Mouse (Mus musculus) left cerebral cortex, postnatal 36 days (tissue): ENCODE data around the gene Daxx. TPM values are rescaled to one million over a fixed set of nuclear protein-coding genes. Genes with fewer than 3 reads are reported as not detected.

Experiments used
- DNase-seq, 2 experiments: peaks; one replicate each; pipeline ENCODE4 v3.0.0; 2021 to 2022; ENCODE audit warnings: low spot score in 2 of 2, mixed read lengths in 1 of 2
- intact Hi-C: fragments of 180-260 bp; cut with DNase I; formaldehyde crosslinking; loops from one replicate; pipeline ENCODE4 v1.15.1; 2025
- microRNA-seq: library from miRNA; unstranded; fragments of <30 nt; microRNA quantifications from one replicate; pipeline ENCODE4 v1.2.0, GENCODE M21; 2022
- total RNA-seq, 2 experiments: library from RNA; stranded (reverse); gene quantifications; 2 replicates each; pipeline ENCODE4 v1.2.3; 2021

Gene Daxx
- total RNA-seq, 2 experiments from 2014 or later = 29.9 to 32.9 TPM

DNA sequence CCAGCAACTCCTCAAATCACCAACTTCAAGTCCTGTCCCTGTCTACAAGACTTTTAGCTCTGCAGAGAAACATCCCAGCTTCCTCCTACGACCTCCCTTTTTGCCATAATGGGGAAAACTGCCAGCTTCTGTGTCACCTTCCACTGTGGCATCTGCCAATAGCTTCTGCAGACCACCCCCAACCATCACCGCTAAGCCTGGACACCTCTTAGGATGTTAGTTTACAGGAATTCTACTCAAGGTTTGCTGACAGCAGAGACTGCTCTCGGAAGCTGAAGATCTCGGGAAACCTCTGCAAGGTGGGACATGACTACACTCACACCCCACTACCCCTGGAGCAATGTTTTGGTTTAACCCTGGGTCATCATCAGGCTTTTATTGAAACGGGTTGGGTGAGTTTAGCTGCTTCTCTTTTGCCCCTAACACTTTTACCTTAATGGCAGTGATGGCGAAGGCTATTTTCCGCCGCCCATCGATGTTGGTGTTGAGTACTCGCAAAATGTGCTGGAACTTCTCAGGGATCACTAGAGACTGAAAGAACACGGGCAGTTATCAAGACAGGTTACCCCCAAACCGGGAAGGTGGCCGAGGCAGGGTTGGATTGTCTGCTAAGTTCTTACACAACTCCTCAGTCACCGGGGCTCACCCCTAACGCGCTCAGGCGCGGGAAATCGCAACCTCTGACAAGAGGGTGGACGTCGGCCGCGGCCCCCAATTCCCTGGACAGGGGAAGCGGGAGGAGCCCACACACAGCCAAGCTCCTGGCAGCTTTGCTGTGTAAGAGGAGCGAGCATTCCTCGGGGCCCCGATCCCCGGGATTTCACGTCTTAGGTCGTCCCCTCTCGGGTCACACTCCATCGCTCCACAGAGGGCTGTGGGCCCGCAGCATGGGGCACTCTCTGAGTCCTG, 45.7 kb downstream of the Daxx start:
- no peak for DNase-seq
- intact Hi-C loops = no loop called here

- intact Hi-C loops = loop anchor here (1.0 kb wide), 1 partner anchor 15 kb away; the partner anchor contains the start of genes Pfdn6 and Wdr46
- peak; percentile 93 to 94 for DNase-seq
Observed at GRCm38 (mm10) chr17:33955555-33956214, 46.5 kb downstream of the Daxx start, which contains the start of the genes Vps52 and Rps18. Gene Vps52, plus strand, starts transcription at chr17:33955812. Gene Rps18, minus strand, starts transcription at chr17:33956001.

DNA sequence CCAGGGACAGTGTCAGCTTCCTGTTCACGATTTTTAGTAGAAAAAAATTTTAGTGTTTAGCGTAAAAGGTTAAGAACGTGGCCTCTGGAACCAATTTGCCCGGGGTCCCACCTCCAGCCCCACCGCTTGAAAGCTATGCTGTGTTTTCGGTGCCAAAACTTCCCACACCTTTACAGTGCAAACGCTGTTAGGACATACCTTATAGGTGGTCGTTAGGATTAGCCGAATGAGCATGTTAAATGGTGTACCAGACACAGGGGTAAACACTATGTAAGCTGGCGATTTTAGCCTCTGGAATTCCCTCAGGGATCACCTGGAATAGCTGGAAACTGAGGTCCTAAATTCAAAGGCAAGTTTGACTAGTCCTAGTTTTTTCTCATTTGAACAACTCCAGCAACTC, 47.1 kb downstream of the Daxx start:
- intact Hi-C loops = loop anchor here (1.0 kb wide), 1 partner anchor 16 kb away; the partner anchor contains the start of genes Pfdn6 and Wdr46
- DNase-seq = no peak

- intact Hi-C loops = no loop called here
Observed at GRCm38 (mm10) chr17:33957493-33957892, 48.3 kb downstream of the Daxx start.

DNA sequence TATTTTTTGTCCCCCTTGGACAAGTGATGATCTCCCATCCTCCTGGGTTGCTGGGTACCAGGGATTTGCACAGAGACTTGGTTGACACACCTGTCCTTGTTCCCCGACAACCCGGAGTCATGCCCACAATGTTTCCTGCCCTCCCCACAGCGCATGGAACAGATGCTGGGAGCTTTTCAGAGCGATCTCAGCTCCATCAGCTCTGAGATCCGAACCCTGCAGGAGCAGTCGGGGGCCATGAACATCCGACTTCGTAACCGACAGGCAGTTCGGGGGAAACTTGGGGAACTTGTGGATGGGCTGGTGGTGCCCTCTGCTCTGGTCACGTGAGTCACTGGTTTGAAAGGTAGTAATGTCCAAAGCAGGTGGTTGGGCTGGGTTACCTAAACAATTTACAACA, 49.2 kb downstream of the Daxx start:
- DNase-seq = no peak
- intact Hi-C loops = loop anchor here (1.0 kb wide), 1 partner anchor 63 kb away; no protein-coding TSS in a partner anchor

More at GRCm38 (mm10) chr17:33957493-33957892, 48.3 kb downstream of the Daxx start:
- DNase-seq = no peak

GRCm38 (mm10) chr17:33959135-33959534, 49.9 kb downstream of the Daxx start:
- DNase-seq = no peak
- intact Hi-C loops = no loop called here

GRCm38 (mm10) chr17:33959948-33960347, 50.7 kb downstream of the Daxx start:
- intact Hi-C loops = no loop called here
- no peak for DNase-seq

DNA sequence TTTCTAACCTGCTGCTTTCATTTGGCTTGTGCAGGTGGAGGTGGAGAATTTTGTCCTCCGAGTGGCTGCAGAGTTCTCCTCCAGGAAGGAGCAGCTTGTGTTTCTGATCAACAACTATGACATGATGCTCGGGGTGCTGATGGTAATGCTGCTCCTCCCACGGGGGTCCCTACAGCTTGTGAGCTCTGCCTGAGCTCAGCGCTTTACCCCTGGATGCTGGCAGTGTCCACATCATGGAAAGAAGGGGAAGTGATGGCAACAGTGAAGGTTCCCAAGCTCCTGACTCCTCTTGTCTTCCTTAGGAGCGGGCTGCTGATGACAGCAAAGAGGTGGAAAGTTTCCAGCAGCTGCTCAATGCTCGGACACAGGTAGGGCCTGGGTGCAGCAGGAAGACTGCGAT, 53.7 kb downstream of the Daxx start:
- no peak for DNase-seq
- intact Hi-C loops = no loop called here

Small RNA genes within 50 kb of the gene (microRNA-seq; reads per million reads assigned to microRNA genes)
- gene Gm27740 = not detected

Other genes starting within 250 kb of the Daxx start
- gene Hnrnpm, start 222.6 kb upstream of the Daxx start, total RNA-seq = 100 to 1,000 TPM; 102 to 150 TPM
- 10 to 100 TPM; 90.2 to 97.0 TPM for gene March2, start 190.7 kb upstream of the Daxx start, total RNA-seq
- 100 to 1,000 TPM; 328 to 372 TPM for gene Rab11b, start 148.9 kb upstream of the Daxx start, total RNA-seq
- 1 to 10 TPM; 3.3 to 4.8 TPM for gene Angptl4, start 127.6 kb upstream of the Daxx start, total RNA-seq
- 10 to 100 TPM; 27.0 to 44.8 TPM for gene Kank3, start 98.9 kb upstream of the Daxx start, total RNA-seq
- 100 to 1,000 TPM; 651 to 708 TPM for gene Rps28, start 84.9 kb upstream of the Daxx start, total RNA-seq
- gene Ndufa7, start 84.8 kb upstream of the Daxx start, total RNA-seq = 100 to 1,000 TPM; 212 to 213 TPM
- gene Cd320, start 66.3 kb upstream of the Daxx start, total RNA-seq = 10 to 100 TPM; 24.8 to 27.5 TPM
- gene Gm7029, start 35.6 kb upstream of the Daxx start, total RNA-seq = not detected
- 1 to 10 TPM; 2.4 to 3.1 TPM for gene Kifc1, start 18.8 kb upstream of the Daxx start, total RNA-seq
- under 1 TPM; 0.70 to 0.96 TPM for gene Platr17, start 4.3 kb upstream of the Daxx start, total RNA-seq
- 10 to 100 TPM; 35.0 to 38.3 TPM for gene Tapbp, start 6.5 kb downstream of the Daxx start, total RNA-seq
- gene Zbtb22, start 6.5 kb downstream of the Daxx start, total RNA-seq = 10 to 100 TPM; 29.4 to 40.1 TPM
- 10 to 100 TPM; 46.9 to 71.0 TPM for gene Rgl2, start 20.1 kb downstream of the Daxx start, total RNA-seq
- 10 to 100 TPM; 96.1 to 98.3 TPM for gene Pfdn6, start 30.9 kb downstream of the Daxx start, total RNA-seq
- 10 to 100 TPM; 12.6 to 15.0 TPM for gene Wdr46, start 31.2 kb downstream of the Daxx start, total RNA-seq
- 1 to 10 TPM; 5.5 to 6.7 TPM for gene B3galt4, start 42.1 kb downstream of the Daxx start, total RNA-seq
- 10 to 100 TPM; 84.5 to 87.0 TPM for gene Vps52, start 46.4 kb downstream of the Daxx start, total RNA-seq
- 100 to 1,000 TPM; 291 to 302 TPM for gene Rps18, start 46.6 kb downstream of the Daxx start, total RNA-seq
- gene H2-K1, start 90.9 kb downstream of the Daxx start, total RNA-seq = 10 to 100 TPM; 17.2 to 19.3 TPM
- 10 to 100 TPM; 33.5 to 35.9 TPM for gene Ring1, start 115.3 kb downstream of the Daxx start, total RNA-seq
- 10 to 100 TPM; 35.7 to 36.6 TPM for gene H2-Ke6, start 118.6 kb downstream of the Daxx start, total RNA-seq
- 100 to 1,000 TPM; 101 to 105 TPM for gene Slc39a7, start 122.3 kb downstream of the Daxx start, total RNA-seq
- gene Rxrb, start 122.4 kb downstream of the Daxx start, total RNA-seq = 10 to 100 TPM; 81.9 to 87.8 TPM
- gene Col11a2, start 130.0 kb downstream of the Daxx start, total RNA-seq = 10 to 100 TPM; 15.1 to 16.3 TPM
- under 1 TPM in 1 of 2 experiments, not detected in 1; 0.79 TPM for gene H2-Oa, start 182.9 kb downstream of the Daxx start, total RNA-seq
- gene H2-DMa, start 210.1 kb downstream of the Daxx start, total RNA-seq = 10 to 100 TPM; 26.1 to 28.5 TPM
- gene Brd2, start 213.2 kb downstream of the Daxx start, total RNA-seq = 100 to 1,000 TPM; 183 to 189 TPM
- under 1 TPM; 0.59 to 0.93 TPM for gene H2-DMb2, start 233.9 kb downstream of the Daxx start, total RNA-seq
- gene H2-DMb1, start 243.7 kb downstream of the Daxx start, total RNA-seq = 1 to 10 TPM in 1 of 2 experiments, under 1 TPM in 1; 0.94 to 1.1 TPM